Mouse (Mus musculus) naive thymus-derived CD4-positive, alpha-beta T cell, adult 5 months (primary cell): ENCODE results near the gene Pdk4. TPM values are rescaled to one million over a fixed set of nuclear protein-coding genes. Genes with fewer than 3 reads are reported as not detected.

Experiments
- polyA plus RNA-seq: library from polyadenylated mRNA; unstranded; fragments of 100-300 nt; shearing (Covaris generic); gene quantifications from one replicate; pipeline ENCODE4 v1.2.1, GENCODE M21; 2017

The Pdk4 gene
- not detected for polyA plus RNA-seq

GRCm38 (mm10) chr6:5495961-5496853, at the start of gene Pdk4:
Pdk4 (minus strand) TSS chr6:5496309.

Other genes starting within 250 kb of the Pdk4 start
- 0.60 TPM for gene Pon3, start 240.0 kb downstream of the Pdk4 start, polyA plus RNA-seq
- gene Pon2, start 197.9 kb downstream of the Pdk4 start, polyA plus RNA-seq: 74.4 TPM
- 0.27 TPM for gene Asb4, start 112.9 kb downstream of the Pdk4 start, polyA plus RNA-seq
- not detected for gene Dync1i1, start 229.3 kb upstream of the Pdk4 start, polyA plus RNA-seq